Mouse (Mus musculus) limb, embryonic 13.5 days (tissue): ENCODE results near the gene Tcp10c. TPM values are rescaled to one million over a fixed set of nuclear protein-coding genes. Genes with fewer than 3 reads are reported as not detected.
"Not testable (repeated sequence)": the region's sequence is repeated elsewhere in the genome, so short reads cannot be mapped to it uniquely, and the experiment has no call there.

Experiments
- ATAC-seq: fragments of 200-750 bp; cut with Nextera tagmentation; 2 replicates; pipeline ENCODE4 v1.8.0; 2017; ENCODE audit warnings: low read depth, moderate number of reproducible peaks, moderate TSS enrichment; ENCODE audit not compliant: low FRiP score
- H3K27ac ChIP-seq: fragments of 300-500 bp; sonication (generic); 2 replicates; pipeline ENCODE4 v1.5.1; 2015; ENCODE audit warnings: inconsistent platforms, mild to moderate bottlenecking, moderate library complexity
- H3K27me3 ChIP-seq: fragments of 300-500 bp; sonication (generic); 2 replicates; pipeline ENCODE4 v1.6.1; 2015; ENCODE audit warnings: mild to moderate bottlenecking, inconsistent platforms
- H3K36me3 ChIP-seq: fragments of 300-500 bp; sonication (generic); 2 replicates; pipeline ENCODE4 v1.6.1; 2015; ENCODE audit warnings: inconsistent platforms, mild to moderate bottlenecking, moderate library complexity
- H3K4me1 ChIP-seq: fragments of 300-500 bp; sonication (generic); 2 replicates; pipeline ENCODE4 v1.6.1; 2015; ENCODE audit warnings: inconsistent platforms
- H3K4me2 ChIP-seq: fragments of 300-500 bp; sonication (generic); replicated peaks from 2 replicates; pipeline ENCODE4 v1.6.1; 2015; ENCODE audit warnings: inconsistent platforms, mild to moderate bottlenecking, moderate library complexity
- H3K4me3 ChIP-seq: fragments of 300-500 bp; sonication (generic); 2 replicates; pipeline ENCODE4 v1.5.1; 2015; ENCODE audit warnings: moderate library complexity, mild to moderate bottlenecking, inconsistent platforms
- H3K9ac ChIP-seq: fragments of 300-500 bp; sonication (generic); 2 replicates; pipeline ENCODE4 v1.6.1; 2015; ENCODE audit warnings: mild to moderate bottlenecking, inconsistent platforms
- H3K9me3 ChIP-seq: fragments of 300-500 bp; sonication (generic); 2 replicates; pipeline ENCODE4 v1.6.1; 2016; ENCODE audit warnings: inconsistent platforms
- WGBS: fragments of 180-500 bp; shearing (Covaris S2); methylation state at CpG from one replicate; pipeline ENCODE4 v1.1.7; 2015; 5-methylcytosine and 5-hydroxymethylcytosine counted together
- polyA plus RNA-seq: library from polyadenylated mRNA; unstranded; fragments of >200 nt; fragmentation: Nextera tagmentation; extraction: Ambion mirVana; gene quantifications from 2 replicates; pipeline ENCODE4 v1.2.1, GENCODE M21; 2015

Gene Tcp10c
- not detected in 2 replicates for polyA plus RNA-seq

DNA sequence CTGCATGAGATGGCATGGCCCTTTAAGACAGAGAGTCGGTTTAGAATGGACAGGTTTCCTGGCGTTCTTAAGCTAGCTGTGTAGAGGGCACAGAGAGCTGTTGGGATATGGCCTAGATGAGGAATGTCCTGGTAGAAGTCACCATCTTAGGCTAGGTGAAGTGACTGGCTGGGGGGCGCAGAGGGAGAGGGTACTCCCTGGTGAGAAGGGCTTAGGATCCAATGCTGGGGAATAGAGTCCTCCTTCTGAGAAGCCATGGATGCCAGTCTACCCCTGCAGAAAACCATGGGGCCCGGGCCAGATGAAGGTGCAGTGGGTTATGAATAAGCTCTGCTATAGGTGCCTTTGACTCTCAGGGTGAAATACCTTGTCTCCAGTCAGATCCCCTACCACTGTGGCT is at the start of gene Tcp10c:
Gene Tcp10c, plus strand, starts transcription at position 52 of the 400 bp plus-strand sequence.
- H3K4me3 ChIP-seq, H3K27me3 ChIP-seq, H3K27ac ChIP-seq, ATAC-seq, H3K36me3 ChIP-seq, H3K9ac ChIP-seq, H3K4me2 ChIP-seq, H3K4me1 ChIP-seq: not testable (repeated sequence)
- 87% methylated on average over 4 of the region's 4 CpGs for WGBS
- peaks cover 34% of the 10 kb centered on the region for H3K9me3 ChIP-seq

GRCm38 (mm10) chr17:13307852-13308251 is 46.5 kb upstream of the Tcp10c start:
- 83% methylated on average over 5 of the region's 6 CpGs for WGBS
- H3K9me3 ChIP-seq, result peaks cover 40% of the 10 kb centered on the region
- not testable (repeated sequence) for H3K4me3 ChIP-seq, H3K36me3 ChIP-seq, H3K9ac ChIP-seq, ATAC-seq, H3K27me3 ChIP-seq, H3K4me1 ChIP-seq, H3K4me2 ChIP-seq, H3K27ac ChIP-seq

DNA sequence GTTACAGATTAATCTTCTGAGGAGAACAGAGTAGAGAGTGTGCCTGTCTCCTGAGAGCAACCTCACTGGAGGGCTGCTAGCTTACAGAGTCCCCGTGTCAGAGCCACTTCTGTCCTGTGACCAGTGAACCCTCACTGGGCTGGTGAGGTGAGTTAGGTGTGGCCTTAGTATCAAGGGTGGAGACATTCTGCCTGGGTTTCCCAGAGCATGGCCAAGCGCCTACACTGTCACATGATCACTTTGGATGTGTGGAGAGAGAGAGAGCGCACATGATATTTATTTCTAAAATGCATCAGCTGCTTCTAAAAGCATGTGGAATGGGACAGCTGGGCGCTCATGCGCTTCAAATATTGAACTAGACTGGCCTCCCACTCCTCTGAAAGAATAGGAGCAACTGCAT is 46.0 kb upstream of the Tcp10c start:
- H3K27ac ChIP-seq, H3K27me3 ChIP-seq, H3K4me1 ChIP-seq, H3K9ac ChIP-seq, H3K4me3 ChIP-seq, ATAC-seq, H3K4me2 ChIP-seq, H3K36me3 ChIP-seq: not testable (repeated sequence)
- WGBS, result 83% methylated on average over 5 of the region's 5 CpGs
- H3K9me3 ChIP-seq, result peaks cover 42% of the 10 kb centered on the region

GRCm38 (mm10) chr17:13308746-13309145 is 45.6 kb upstream of the Tcp10c start:
- not testable (repeated sequence) for H3K9ac ChIP-seq, H3K27me3 ChIP-seq, H3K36me3 ChIP-seq, ATAC-seq, H3K4me2 ChIP-seq, H3K4me3 ChIP-seq, H3K27ac ChIP-seq, H3K4me1 ChIP-seq
- H3K9me3 ChIP-seq, result peaks cover 43% of the 10 kb centered on the region
- 88% methylated on average over 4 of the region's 4 CpGs for WGBS

GRCm38 (mm10) chr17:13309182-13309631 is 45.2 kb upstream of the Tcp10c start:
- H3K9ac ChIP-seq, H3K27ac ChIP-seq, H3K27me3 ChIP-seq, H3K4me2 ChIP-seq, H3K4me1 ChIP-seq, H3K4me3 ChIP-seq, H3K36me3 ChIP-seq: not testable (repeated sequence)
- ATAC-seq, result peak; percentile 62; the same call in 1 of the 2 replicates
- peaks cover 43% of the 10 kb centered on the region for H3K9me3 ChIP-seq
- WGBS, result 87% methylated on average over 10 of the region's 10 CpGs

- not testable (repeated sequence) for H3K4me1 ChIP-seq, H3K27ac ChIP-seq, H3K36me3 ChIP-seq, H3K4me3 ChIP-seq, H3K4me2 ChIP-seq, H3K9ac ChIP-seq, ATAC-seq, H3K27me3 ChIP-seq
- WGBS, result 79% methylated on average over 4 of the region's 4 CpGs
- H3K9me3 ChIP-seq, result peaks cover 58% of the 10 kb centered on the region
Measured at GRCm38 (mm10) chr17:13329967-13330366, 24.4 kb upstream of the Tcp10c start.

DNA sequence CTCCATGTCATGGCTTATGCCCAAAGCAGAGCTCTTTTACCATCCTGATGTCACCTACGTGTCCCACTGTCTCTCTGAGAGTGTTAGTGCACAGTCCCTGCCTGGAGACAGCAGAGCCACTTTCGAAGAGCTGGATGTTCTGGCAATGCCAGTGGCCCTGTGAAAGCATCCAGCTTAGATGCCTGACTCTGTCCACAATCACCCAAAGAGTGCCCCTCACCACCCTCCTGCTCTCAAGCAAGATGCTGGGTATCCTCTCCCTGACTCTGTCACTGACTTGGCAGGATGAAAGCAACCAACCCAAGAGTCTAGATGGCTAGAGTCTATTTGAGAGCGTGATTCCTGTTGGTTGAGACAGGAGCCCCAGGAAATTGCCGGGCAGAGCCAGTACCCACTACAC is 23.2 kb upstream of the Tcp10c start:
- ATAC-seq, H3K27me3 ChIP-seq, H3K4me2 ChIP-seq, H3K4me1 ChIP-seq, H3K27ac ChIP-seq, H3K36me3 ChIP-seq, H3K4me3 ChIP-seq, H3K9ac ChIP-seq: not testable (repeated sequence)
- peaks cover 52% of the 10 kb centered on the region for H3K9me3 ChIP-seq
- WGBS, result 74% methylated on average over 4 of the region's 4 CpGs

DNA sequence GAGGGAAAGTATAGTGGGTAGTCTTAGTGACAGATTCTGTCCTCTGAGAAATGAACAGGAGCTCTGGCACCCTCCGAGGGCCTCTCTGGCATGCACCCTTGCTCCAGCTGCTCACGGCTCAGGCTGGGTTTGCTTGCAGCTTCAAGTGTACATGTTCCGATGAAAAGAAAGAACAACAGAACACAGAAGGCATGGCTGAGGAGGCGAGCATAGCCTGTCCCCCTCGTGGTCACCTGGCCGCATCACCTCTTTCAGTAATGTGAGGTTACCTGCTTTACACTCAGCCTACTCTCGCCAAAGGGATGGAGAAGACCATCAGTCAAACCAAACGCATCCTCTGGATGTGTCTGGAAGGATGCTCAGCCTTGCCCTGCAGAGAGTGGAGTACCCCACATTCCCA is 21.9 kb upstream of the Tcp10c start:
- 86% methylated on average over 8 of the region's 8 CpGs for WGBS
- H3K27ac ChIP-seq, H3K4me2 ChIP-seq, ATAC-seq, H3K36me3 ChIP-seq, H3K4me1 ChIP-seq, H3K9ac ChIP-seq, H3K27me3 ChIP-seq, H3K4me3 ChIP-seq: not testable (repeated sequence)
- H3K9me3 ChIP-seq, result peaks cover 57% of the 10 kb centered on the region

DNA sequence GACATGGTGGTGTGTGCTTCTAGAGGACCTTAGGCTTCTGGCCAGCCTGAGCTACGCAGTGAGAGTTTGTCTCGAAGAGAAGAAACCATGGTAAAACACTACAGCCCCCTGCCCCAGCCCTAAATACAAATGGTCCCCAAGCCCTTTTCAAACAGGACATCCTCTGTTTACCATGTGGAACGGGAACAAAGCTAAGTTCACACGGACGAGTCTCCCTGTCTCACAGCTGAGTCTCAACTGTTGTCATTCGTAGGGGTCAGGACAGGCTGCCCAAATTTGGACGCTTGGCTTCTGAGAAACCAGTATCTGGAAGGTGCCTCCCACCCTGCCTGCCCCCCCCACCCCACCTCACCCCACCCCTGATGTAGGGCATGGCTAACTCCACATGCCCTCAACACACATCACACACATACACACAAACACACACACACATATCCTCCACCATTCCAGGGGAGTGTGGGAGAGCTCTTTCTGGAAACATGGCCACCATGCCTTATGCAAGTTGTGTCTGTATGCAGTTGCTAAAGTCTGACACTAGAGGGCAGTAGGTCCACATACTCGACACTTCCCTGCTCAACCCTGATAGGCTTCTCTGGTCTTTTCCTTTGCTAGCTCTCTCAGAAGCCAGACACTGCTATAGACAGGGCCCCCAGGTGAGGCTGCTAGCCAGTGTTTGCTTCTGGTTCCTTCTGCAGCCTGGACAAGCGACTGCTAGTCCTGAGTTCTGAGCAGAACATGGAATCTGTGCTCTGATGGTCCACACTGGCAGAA is 17.2 kb upstream of the Tcp10c start:
- ATAC-seq, result peak; percentile 58
- WGBS, result 65% methylated on average over 9 of the region's 9 CpGs
- peaks cover 35% of the 10 kb centered on the region for H3K9me3 ChIP-seq
- H3K27me3 ChIP-seq, H3K36me3 ChIP-seq, H3K4me2 ChIP-seq, H3K4me1 ChIP-seq, H3K9ac ChIP-seq, H3K4me3 ChIP-seq, H3K27ac ChIP-seq: not testable (repeated sequence)

GRCm38 (mm10) chr17:13337931-13338330 is 16.4 kb upstream of the Tcp10c start:
- ATAC-seq, H3K4me3 ChIP-seq, H3K27ac ChIP-seq, H3K4me1 ChIP-seq, H3K4me2 ChIP-seq, H3K36me3 ChIP-seq, H3K27me3 ChIP-seq, H3K9ac ChIP-seq: not testable (repeated sequence)
- WGBS, result 65% methylated on average over 1 of the region's 1 CpGs
- H3K9me3 ChIP-seq, result peaks cover 34% of the 10 kb centered on the region

DNA sequence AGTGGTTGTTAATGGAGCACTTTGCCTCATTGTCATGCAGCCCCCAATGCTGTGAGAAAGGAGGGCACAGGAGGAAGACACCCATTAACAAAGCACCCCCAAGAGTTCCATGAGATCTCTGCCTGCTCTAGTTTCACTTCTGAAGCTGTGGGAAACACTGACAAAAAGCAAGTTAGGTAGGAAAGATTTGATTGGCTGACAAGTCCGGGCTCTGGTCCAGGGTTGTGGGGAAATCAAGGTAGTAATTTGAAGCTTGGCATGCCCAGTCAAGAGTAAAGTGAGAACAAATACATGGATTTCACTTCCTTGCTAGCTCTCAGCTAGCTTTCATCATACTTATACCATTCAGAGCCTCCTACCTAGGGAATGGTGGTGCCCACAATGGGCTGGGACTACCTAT is 14.3 kb upstream of the Tcp10c start:
- not testable (repeated sequence) for H3K9ac ChIP-seq, H3K36me3 ChIP-seq, H3K27ac ChIP-seq, H3K4me2 ChIP-seq, H3K27me3 ChIP-seq, H3K4me1 ChIP-seq, ATAC-seq, H3K4me3 ChIP-seq
- H3K9me3 ChIP-seq, result peaks cover 25% of the 10 kb centered on the region
- 79% methylated on average over 1 of the region's 1 CpGs for WGBS

DNA sequence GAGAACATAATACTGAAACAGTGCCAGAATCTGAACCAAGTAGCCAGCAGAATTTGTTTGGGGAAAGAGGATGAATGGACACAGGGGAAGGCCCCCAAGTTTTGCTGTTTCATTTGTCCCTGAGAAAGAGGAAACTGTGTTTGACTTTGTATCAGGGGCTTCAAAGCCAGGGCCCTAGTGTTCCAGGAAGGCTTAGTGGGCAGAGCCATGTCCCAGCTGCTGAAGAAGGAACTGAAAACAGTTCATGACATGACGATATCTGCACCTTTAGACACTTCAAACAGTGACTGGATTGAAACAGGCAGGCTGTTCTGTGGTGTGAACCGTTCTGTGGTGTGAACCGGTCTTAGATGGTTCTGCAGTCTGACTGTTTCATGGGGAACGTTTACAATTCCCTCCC is 8.4 kb upstream of the Tcp10c start:
- ATAC-seq, H3K27ac ChIP-seq, H3K9ac ChIP-seq, H3K4me2 ChIP-seq, H3K36me3 ChIP-seq, H3K4me1 ChIP-seq, H3K4me3 ChIP-seq, H3K27me3 ChIP-seq: not testable (repeated sequence)
- peaks cover 19% of the 10 kb centered on the region for H3K9me3 ChIP-seq
- no CpG with 5 or more reads among the region's 4 CpGs for WGBS

DNA sequence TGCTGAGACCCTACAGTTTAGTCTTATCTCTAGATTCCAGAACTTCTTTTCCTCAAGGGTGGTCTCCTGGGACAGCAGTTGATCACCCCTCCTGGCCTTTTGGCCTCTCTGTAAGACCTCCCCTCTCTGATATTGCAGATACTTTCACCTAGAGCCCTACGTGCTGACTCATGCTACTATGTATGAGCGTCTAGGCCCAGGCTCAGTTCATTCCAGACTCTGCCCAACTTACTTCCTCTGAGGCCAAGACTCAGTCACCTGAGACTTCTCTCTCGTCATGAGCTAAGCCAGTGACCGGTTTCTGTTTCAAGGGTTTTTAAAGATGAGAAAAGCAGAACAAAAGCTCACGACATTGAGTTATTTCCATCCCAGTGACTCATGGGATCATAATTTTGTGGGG is 4.8 kb upstream of the Tcp10c start:
- peaks cover 13% of the 10 kb centered on the region for H3K9me3 ChIP-seq
- 83% methylated on average over 5 of the region's 5 CpGs for WGBS
- not testable (repeated sequence) for H3K4me3 ChIP-seq, H3K36me3 ChIP-seq, H3K9ac ChIP-seq, H3K27me3 ChIP-seq, H3K4me2 ChIP-seq, H3K4me1 ChIP-seq, H3K27ac ChIP-seq, ATAC-seq
